In genomic region chr2:58550488-58550887, GRCm38 (mm10) we compare ENCODE assay signal across 16 mouse cellular contexts. TPM values are rescaled to one million over a fixed set of nuclear protein-coding genes. Genes with fewer than 3 reads are reported as not detected.
DNase-seq lines count a peak whose midpoint lies in the region; ATAC-seq and TF ChIP-seq lines count a peak whose summit lies in the region.
"Had no signal": no experiment of that assay in that cellular context is flagged by ENCODE, and none has a peak within 500 bp of the region (broad histone marks: within the 10 kb centered on the region; RNA-seq: fewer than 3 reads in every experiment).

No protein-coding gene starts in this region.

- no peak overlapping the region for H3K4me3 ChIP-seq in limb, embryonic 13.5 days
- H3K4me3 ChIP-seq in limb, embryonic 10.5 days: no peak overlapping the region
- no peak overlapping the region for H3K4me3 ChIP-seq in forebrain, embryonic 14.5 days (ENCODE audit: low read depth, low read length)
- no peak overlapping the region for H3K4me3 ChIP-seq in myocyte
- H3K4me3 ChIP-seq: embryonic facial prominence, embryonic 12.5 days; limb, embryonic 15.5 days had no signal

- no peak overlapping the region for H3K9ac ChIP-seq in limb, embryonic 13.5 days
- H3K9ac ChIP-seq in forebrain, embryonic 14.5 days (ENCODE audit: low read length): no peak overlapping the region
- H3K9ac ChIP-seq: embryonic facial prominence, embryonic 12.5 days; limb, embryonic 15.5 days had no signal

- H3K9me3 ChIP-seq in limb, embryonic 13.5 days: no peaks in the 10 kb centered on the region
- H3K9me3 ChIP-seq in limb, embryonic 10.5 days (replicated peaks): no peaks in the 10 kb centered on the region
- H3K9me3 ChIP-seq in forebrain, embryonic 14.5 days (replicated peaks; ENCODE audit: control insufficient read depth, low read length): no peaks in the 10 kb centered on the region
- H3K9me3 ChIP-seq: embryonic facial prominence, embryonic 12.5 days; limb, embryonic 15.5 days had no signal

- peaks cover 63% of the 10 kb centered on the region for H3K4me1 ChIP-seq in limb, embryonic 13.5 days
- peaks cover 41% of the 10 kb centered on the region for H3K4me1 ChIP-seq in limb, embryonic 10.5 days
- peaks cover 16% of the 10 kb centered on the region; the same call in 1 of the 2 replicates for H3K4me1 ChIP-seq in forebrain, embryonic 14.5 days (ENCODE audit: control insufficient read depth, insufficient read depth, low read length)

- H3K27me3 ChIP-seq in limb, embryonic 13.5 days: no peaks in the 10 kb centered on the region
- H3K27me3 ChIP-seq in limb, embryonic 10.5 days (ENCODE audit: low read depth, poor library complexity, severe bottlenecking): no peaks in the 10 kb centered on the region
- no peaks in the 10 kb centered on the region for H3K27me3 ChIP-seq in forebrain, embryonic 14.5 days (replicated peaks; ENCODE audit: control insufficient read depth, insufficient read depth, low read length)
- no peaks in the 10 kb centered on the region for H3K27me3 ChIP-seq in myocyte (ENCODE audit: control insufficient read depth, insufficient read depth, insufficient read length)
- H3K27me3 ChIP-seq: embryonic facial prominence, embryonic 12.5 days; limb, embryonic 15.5 days had no signal

- ATAC-seq in frontal cortex, adult (ENCODE audit: low TSS enrichment): 0 out of 2 replicates have a peak, but pooled peaks have one; percentile 38
- ATAC-seq in limb, embryonic 13.5 days (ENCODE audit: low FRiP score, low read depth): no peak
- peak; percentile 51; the same call in 1 of the 2 replicates for ATAC-seq in forebrain, embryonic 14.5 days
- no peak for ATAC-seq in activated CD4-positive, CD25-positive, alpha-beta regulatory T cell, adult 4 months
- no peak for ATAC-seq in megakaryocyte, adult 5-6 weeks (ENCODE audit: poor library complexity, severe bottlenecking)

- no peak for TF ChIP-seq POLR2A in myocyte (IDR thresholded peaks at IDR 0.05; ENCODE audit: insufficient read length, low read depth)

- H3K27ac ChIP-seq in limb, embryonic 13.5 days: no peak overlapping the region
- H3K27ac ChIP-seq in limb, embryonic 10.5 days: no peak overlapping the region
- no peak overlapping the region for H3K27ac ChIP-seq in forebrain, embryonic 14.5 days (ENCODE audit: low read depth, low read length)
- H3K27ac ChIP-seq: embryonic facial prominence, embryonic 12.5 days; kidney, postnatal 0 days; limb, embryonic 15.5 days had no signal

- no peak overlapping the region for H3ac ChIP-seq in myocyte (ENCODE audit: control insufficient read depth, insufficient read length)

- no peak for DNase-seq in frontal cortex, postnatal 10 days (ENCODE audit: low spot score in 2 of 2)
- DNase-seq in limb, embryonic 10.5 days (ENCODE audit: low spot score): no peak
- peak; percentile 30 for DNase-seq in forebrain, embryonic 14.5 days (ENCODE audit: low spot score)
- DNase-seq: B cell, adult 2 months; cerebellum, adult 8-10 months; lung, postnatal 10 days; thymus, adult 18-20 months had no signal

- H3K4me2 ChIP-seq in limb, embryonic 13.5 days (replicated peaks): peak overlapping the region; percentile 14; the same call in 1 of the 2 replicates
- no peak overlapping the region for H3K4me2 ChIP-seq in forebrain, embryonic 14.5 days (ENCODE audit: low read length)
- H3K4me2 ChIP-seq in myocyte (ENCODE audit: low read depth): peak overlapping the region; percentile 25
- H3K4me2 ChIP-seq: embryonic facial prominence, embryonic 12.5 days; limb, embryonic 15.5 days had no signal

- peaks cover 99% of the 10 kb centered on the region for H3K79me2 ChIP-seq in myocyte (ENCODE audit: control insufficient read depth, insufficient read depth)

- no peaks in the 10 kb centered on the region for H3K36me3 ChIP-seq in limb, embryonic 13.5 days
- no peaks in the 10 kb centered on the region for H3K36me3 ChIP-seq in limb, embryonic 10.5 days
- no peaks in the 10 kb centered on the region for H3K36me3 ChIP-seq in forebrain, embryonic 14.5 days (ENCODE audit: control insufficient read depth, insufficient read depth, low read length)
- H3K36me3 ChIP-seq in myocyte (ENCODE audit: control insufficient read depth, insufficient read depth): no peaks in the 10 kb centered on the region
- H3K36me3 ChIP-seq: embryonic facial prominence, embryonic 12.5 days; G1E; limb, embryonic 15.5 days had no signal

- 50% methylated on average over 9 of the region's 9 CpGs for WGBS in limb, embryonic 13.5 days
- 66% methylated on average over 9 of the region's 9 CpGs for WGBS in limb, embryonic 10.5 days
- 65% methylated on average over 9 of the region's 9 CpGs for WGBS in forebrain, embryonic 14.5 days

TF ChIP-seq in myocyte, 11 proteins besides CTCF, POLR2A, EP300 and RAD21:
- TF ChIP-seq USF1 (IDR thresholded peaks at IDR 0.05; ENCODE audit: low read depth): no peak
- TF ChIP-seq SRF (IDR thresholded peaks at IDR 0.05; ENCODE audit: control insufficient read depth, insufficient read length, low read depth): no peak
- TF ChIP-seq POLR2AphosphoS2 (IDR thresholded peaks at IDR 0.05; ENCODE audit: insufficient read length, low read depth): no peak
- TF ChIP-seq CEBPB (IDR thresholded peaks at IDR 0.05; ENCODE audit: insufficient read depth, poor library complexity, severe bottlenecking): no peak
- TF ChIP-seq E2F4 (IDR thresholded peaks at IDR 0.05; ENCODE audit: insufficient read depth): no peak
- TF ChIP-seq REST (IDR thresholded peaks at IDR 0.05; ENCODE audit: insufficient read depth, insufficient read length): no peak
- TF ChIP-seq MYOD1 (IDR thresholded peaks at IDR 0.05; ENCODE audit: control insufficient read depth in 1 of 3, insufficient read length in 2 of 3, low read depth in 2 of 3): peak in 2 of 3 experiments; percentile 50 to 64
- TF ChIP-seq MYOG (IDR thresholded peaks at IDR 0.05; ENCODE audit: control insufficient read depth in 1 of 3, insufficient read depth in 1 of 3, insufficient read length in 2 of 3, low read depth in 2 of 3): peak in 2 of 3 experiments; percentile 34 to 76
- TF ChIP-seq TCF12 (IDR thresholded peaks at IDR 0.05; ENCODE audit: insufficient read depth, poor library complexity, severe bottlenecking): no peak
- no peak for TF ChIP-seq TCF3 (IDR thresholded peaks at IDR 0.05; ENCODE audit: insufficient read length, low read depth)
- no peak for TF ChIP-seq MAX (IDR thresholded peaks at IDR 0.05; ENCODE audit: low read depth)

RNA-seq across cellular contexts. Expression of gene Acvr1, which starts 16.5 kb away (rescaled TPM):
- polyA plus RNA-seq in limb, embryonic 13.5 days (2015; fragmentation: Nextera tagmentation; extraction: Ambion mirVana): 7.9 and 8.6 TPM in 2 replicates
- 4.2 and 4.5 TPM in 2 replicates for polyA plus RNA-seq in limb, embryonic 10.5 days (2016; fragmentation: Nextera tagmentation; extraction: Ambion mirVana)
- 8.7 and 9.5 TPM in 2 replicates for polyA plus RNA-seq in forebrain, embryonic 14.5 days (2014; fragmentation: Nextera tagmentation; extraction: Ambion mirVana)
- 35.6 TPM for polyA plus RNA-seq in myocyte (2012; fragmentation: generic; extraction: Trizol)
- polyA plus RNA-seq in activated CD4-positive, CD25-positive, alpha-beta regulatory T cell, adult 4 months (2017; shearing (Covaris generic)): under 1 TPM in 1 of 2 experiments, not detected in 1; 0.65 TPM
- total RNA-seq in megakaryocyte, adult 5-6 weeks (2015): 9.6 and 13.2 TPM in 2 replicates
- total RNA-seq in megakaryocyte, adult 5-6 weeks (2017): 3.0 and 3.1 TPM in 2 replicates
- polyA plus RNA-seq: G1E had no signal

RNA-seq across cellular contexts. Expression of gene Upp2, which starts 16.6 kb away (rescaled TPM):
- 9.5 and 10.4 TPM in 2 replicates for polyA plus RNA-seq in limb, embryonic 13.5 days (2015; fragmentation: Nextera tagmentation; extraction: Ambion mirVana)
- 4.5 and 6.1 TPM in 2 replicates for polyA plus RNA-seq in limb, embryonic 10.5 days (2016; fragmentation: Nextera tagmentation; extraction: Ambion mirVana)
- 13.1 TPM in 2 replicates for polyA plus RNA-seq in forebrain, embryonic 14.5 days (2014; fragmentation: Nextera tagmentation; extraction: Ambion mirVana)
- polyA plus RNA-seq in myocyte (2012; fragmentation: generic; extraction: Trizol): 8.3 TPM
- polyA plus RNA-seq in activated CD4-positive, CD25-positive, alpha-beta regulatory T cell, adult 4 months (2017; shearing (Covaris generic)): under 1 TPM in 1 of 2 experiments, not detected in 1; 0.32 TPM
- total RNA-seq in megakaryocyte, adult 5-6 weeks (2015): 1.0 and 1.2 TPM in 2 replicates
- 0.70 TPM in 1 of 2 replicates, not detected in the other for total RNA-seq in megakaryocyte, adult 5-6 weeks (2017)
- polyA plus RNA-seq: G1E had no signal

Comparison
In these comparisons a context has a peak if more than half of its experiments do, and no peak if none do; other contexts are left out.
1. ATAC-seq: peak in frontal cortex, adult (single experiment) and forebrain, embryonic 14.5 days (single experiment); none in limb, embryonic 13.5 days (single experiment), activated CD4-positive, CD25-positive, alpha-beta regulatory T cell, adult 4 months (single experiment) and megakaryocyte, adult 5-6 weeks (single experiment).